In genomic region chrX:48523512-48523911, GRCm38 (mm10) we compare ENCODE assay signal across 16 mouse cellular contexts. TPM values are rescaled to one million over a fixed set of nuclear protein-coding genes. Genes with fewer than 3 reads are reported as not detected.
DNase-seq lines count a peak whose midpoint lies in the region; ATAC-seq and TF ChIP-seq lines count a peak whose summit lies in the region.
"Had no signal": no experiment of that assay in that cellular context is flagged by ENCODE, and none has a peak within 500 bp of the region (broad histone marks: within the 10 kb centered on the region; RNA-seq: fewer than 3 reads in every experiment).

No protein-coding gene starts in this region.

- no peak for ATAC-seq in forebrain, embryonic 13.5 days
- ATAC-seq in granulocyte monocyte progenitor cell, adult 5-6 weeks (replicated peaks; ENCODE audit: poor library complexity, severe bottlenecking), result peak; percentile 36
- ATAC-seq in midbrain, embryonic 15.5 days (replicated peaks), result no peak
- no peak for ATAC-seq in lung, postnatal 0 days
- no peak for ATAC-seq in megakaryocyte-erythroid progenitor cell, adult 5-6 weeks (replicated peaks; ENCODE audit: low FRiP score, low TSS enrichment, poor library complexity, severe bottlenecking)
- ATAC-seq: activated CD4-positive, CD25-positive, alpha-beta regulatory T cell, adult 4 months; intestine, embryonic 15.5 days had no signal

- H3K36me3 ChIP-seq in forebrain, embryonic 13.5 days (ENCODE audit: poor library complexity, severe bottlenecking), result no peaks in the 10 kb centered on the region
- no peaks in the 10 kb centered on the region for H3K36me3 ChIP-seq in forebrain, embryonic 10.5 days (replicated peaks)
- no peaks in the 10 kb centered on the region for H3K36me3 ChIP-seq in midbrain, embryonic 15.5 days (replicated peaks)
- H3K36me3 ChIP-seq in lung, postnatal 0 days (ENCODE audit: insufficient read depth, low read length), result no peaks in the 10 kb centered on the region
- H3K36me3 ChIP-seq: heart, embryonic 13.5 days; intestine, embryonic 15.5 days; limb, embryonic 15.5 days had no signal

- H3K4me3 ChIP-seq in forebrain, embryonic 13.5 days, result no peak overlapping the region
- no peak overlapping the region for H3K4me3 ChIP-seq in forebrain, embryonic 10.5 days
- peak overlapping the region; percentile 21 for H3K4me3 ChIP-seq in midbrain, embryonic 15.5 days
- no peak overlapping the region for H3K4me3 ChIP-seq in lung, postnatal 0 days (ENCODE audit: low read depth, low read length)
- H3K4me3 ChIP-seq: gastrocnemius, adult 2 months; heart, embryonic 13.5 days; intestine, embryonic 15.5 days; limb, embryonic 15.5 days had no signal

- no peak for DNase-seq in forebrain, embryonic 10.5 days (ENCODE audit: extremely low spot score, low spot score)
- DNase-seq in A20 (ENCODE audit: low read depth, low spot score), result peak; percentile 10
- DNase-seq in right cerebral cortex, postnatal 4 days, result no peak
- no peak for DNase-seq in lung, postnatal 0 days (ENCODE audit: low spot score)
- DNase-seq: cerebellum, adult 2 months; gastrocnemius, adult 2 months; kidney, postnatal 14 days; retina, postnatal 1 day had no signal

- H3K4me1 ChIP-seq in forebrain, embryonic 13.5 days, result peaks cover 14% of the 10 kb centered on the region; the same call in 1 of the 2 replicates
- H3K4me1 ChIP-seq in forebrain, embryonic 10.5 days, result peaks cover 16% of the 10 kb centered on the region
- peaks cover 20% of the 10 kb centered on the region; the same call in 1 of the 2 replicates for H3K4me1 ChIP-seq in midbrain, embryonic 15.5 days
- no peaks in the 10 kb centered on the region for H3K4me1 ChIP-seq in lung, postnatal 0 days (ENCODE audit: insufficient read depth, low read depth, low read length)
- H3K4me1 ChIP-seq: intestine, embryonic 15.5 days had no signal

- WGBS in forebrain, embryonic 13.5 days, result 56% methylated on average over 3 of the region's 3 CpGs
- WGBS in forebrain, embryonic 10.5 days, result 78% methylated on average over 3 of the region's 3 CpGs
- WGBS in midbrain, embryonic 15.5 days, result 66% methylated on average over 3 of the region's 3 CpGs
- 52% methylated on average over 3 of the region's 3 CpGs for WGBS in lung, postnatal 0 days

- H3K27me3 ChIP-seq in forebrain, embryonic 13.5 days, result no peaks in the 10 kb centered on the region
- no peaks in the 10 kb centered on the region; the same call in 1 of the 2 replicates for H3K27me3 ChIP-seq in forebrain, embryonic 10.5 days (ENCODE audit: poor library complexity, severe bottlenecking)
- H3K27me3 ChIP-seq in midbrain, embryonic 15.5 days (replicated peaks), result no peaks in the 10 kb centered on the region
- no peaks in the 10 kb centered on the region for H3K27me3 ChIP-seq in lung, postnatal 0 days (replicated peaks; ENCODE audit: insufficient read depth, low read length)
- H3K27me3 ChIP-seq: heart, embryonic 13.5 days; intestine, embryonic 15.5 days; limb, embryonic 15.5 days had no signal

- no peak for TF ChIP-seq EP300 in lung, postnatal 0 days (IDR thresholded peaks at IDR 0.05)

- H3K9ac ChIP-seq in forebrain, embryonic 13.5 days, result no peak overlapping the region
- no peak overlapping the region for H3K9ac ChIP-seq in midbrain, embryonic 15.5 days
- H3K9ac ChIP-seq in lung, postnatal 0 days (replicated peaks; ENCODE audit: low read depth), result no peak overlapping the region
- H3K9ac ChIP-seq: heart, embryonic 13.5 days; intestine, embryonic 15.5 days; limb, embryonic 15.5 days had no signal

- no peak for TF ChIP-seq CTCF in lung, postnatal 0 days (IDR thresholded peaks at IDR 0.05)

- no peak overlapping the region for H3K27ac ChIP-seq in forebrain, embryonic 13.5 days
- no peak overlapping the region for H3K27ac ChIP-seq in forebrain, embryonic 10.5 days
- H3K27ac ChIP-seq in midbrain, embryonic 15.5 days, result no peak overlapping the region
- no peak overlapping the region for H3K27ac ChIP-seq in lung, postnatal 0 days (ENCODE audit: low read length)
- H3K27ac ChIP-seq: gastrocnemius, adult 2 months; heart, embryonic 13.5 days; intestine, embryonic 15.5 days; limb, embryonic 15.5 days had no signal

- H3K9me3 ChIP-seq in forebrain, embryonic 13.5 days (replicated peaks), result no peaks in the 10 kb centered on the region
- no peaks in the 10 kb centered on the region for H3K9me3 ChIP-seq in forebrain, embryonic 10.5 days
- no peaks in the 10 kb centered on the region for H3K9me3 ChIP-seq in midbrain, embryonic 15.5 days
- H3K9me3 ChIP-seq in lung, postnatal 0 days (ENCODE audit: low read length), result no peaks in the 10 kb centered on the region
- H3K9me3 ChIP-seq: heart, embryonic 13.5 days; intestine, embryonic 15.5 days; limb, embryonic 15.5 days had no signal

- H3K4me2 ChIP-seq in forebrain, embryonic 13.5 days, result peak overlapping the region; percentile 39
- H3K4me2 ChIP-seq in midbrain, embryonic 15.5 days, result peak overlapping the region; percentile 68
- no peak overlapping the region for H3K4me2 ChIP-seq in lung, postnatal 0 days (replicated peaks; ENCODE audit: low read depth, low read length)
- H3K4me2 ChIP-seq: heart, embryonic 13.5 days; intestine, embryonic 15.5 days; limb, embryonic 15.5 days had no signal

RNA-seq across cellular contexts. Expression of gene Rab33a, which starts 4.4 kb away (rescaled TPM):
- 66.4 and 68.2 TPM in 2 replicates for polyA plus RNA-seq in forebrain, embryonic 13.5 days (2015; fragmentation: Nextera tagmentation; extraction: Ambion mirVana)
- polyA plus RNA-seq in forebrain, embryonic 10.5 days (2016; fragmentation: Nextera tagmentation; extraction: Ambion mirVana), result 10.6 and 10.8 TPM in 2 replicates
- not detected in 2 replicates for total RNA-seq in granulocyte monocyte progenitor cell, adult 5-6 weeks (2014; fragmentation: Nextera tagmentation)
- not detected in 2 replicates for total RNA-seq in granulocyte monocyte progenitor cell, adult 5-6 weeks (2017)
- 94.9 and 98.1 TPM in 2 replicates for polyA plus RNA-seq in midbrain, embryonic 15.5 days (2015; fragmentation: Nextera tagmentation; extraction: Ambion mirVana)
- 1.2 and 1.3 TPM in 2 replicates for polyA plus RNA-seq in lung, postnatal 0 days (2015; fragmentation: Nextera tagmentation; extraction: Ambion mirVana)
- total RNA-seq in megakaryocyte-erythroid progenitor cell, adult 5-6 weeks (2014; fragmentation: Nextera tagmentation), result 0.50 and 1.4 TPM in 2 replicates
- total RNA-seq in megakaryocyte-erythroid progenitor cell, adult 5-6 weeks (2017), result not detected in 2 replicates

RNA-seq across cellular contexts. Expression of gene Aifm1, which starts 10.1 kb away (rescaled TPM):
- polyA plus RNA-seq in forebrain, embryonic 13.5 days (2015; fragmentation: Nextera tagmentation; extraction: Ambion mirVana), result 57.7 and 59.8 TPM in 2 replicates
- polyA plus RNA-seq in forebrain, embryonic 10.5 days (2016; fragmentation: Nextera tagmentation; extraction: Ambion mirVana), result 85.4 and 87.8 TPM in 2 replicates
- 67.0 TPM in 2 replicates for total RNA-seq in granulocyte monocyte progenitor cell, adult 5-6 weeks (2014; fragmentation: Nextera tagmentation)
- 85.6 and 97.1 TPM in 2 replicates for total RNA-seq in granulocyte monocyte progenitor cell, adult 5-6 weeks (2017)
- 36.1 and 38.9 TPM in 2 replicates for polyA plus RNA-seq in midbrain, embryonic 15.5 days (2015; fragmentation: Nextera tagmentation; extraction: Ambion mirVana)
- polyA plus RNA-seq in lung, postnatal 0 days (2015; fragmentation: Nextera tagmentation; extraction: Ambion mirVana), result 30.4 and 33.5 TPM in 2 replicates
- total RNA-seq in megakaryocyte-erythroid progenitor cell, adult 5-6 weeks (2014; fragmentation: Nextera tagmentation), result 68.2 and 74.1 TPM in 2 replicates
- total RNA-seq in megakaryocyte-erythroid progenitor cell, adult 5-6 weeks (2017), result 110 and 155 TPM in 2 replicates
